Mouse (Mus musculus) ES-E14 (cell line): ENCODE data around the gene Ribc2. TPM values are rescaled to one million over a fixed set of nuclear protein-coding genes. Genes with fewer than 3 reads are reported as not detected.

Source experiments
- DNase-seq: peaks from one replicate; pipeline ENCODE4 v3.0.0-alpha.2; 2013; ENCODE audit warnings: low read depth, low spot score
- H3K27ac ChIP-seq: 2 replicates; pipeline ENCODE4 v1.5.1; 2012; ENCODE audit warnings: low read depth, mild to moderate bottlenecking, low read length, moderate library complexity, mixed read lengths; ENCODE audit not compliant: poor library complexity, insufficient read depth, severe bottlenecking
- H3K36me3 ChIP-seq: 2 replicates; pipeline ENCODE4 v1.6.1; 2012; ENCODE audit warnings: mild to moderate bottlenecking, low read length, moderate library complexity, mixed read lengths; ENCODE audit not compliant: control insufficient read depth, poor library complexity, insufficient read depth, severe bottlenecking
- H3K4me1 ChIP-seq, 2 experiments: fragments of 150-350 bp in 1 of 2; sonication (generic) in 1 of 2; 2 replicates each; pipeline ENCODE4 v1.6.1; 2012; ENCODE audit warnings: low read length in 2 of 2, mild to moderate bottlenecking in 1 of 2, mixed read lengths in 1 of 2; ENCODE audit not compliant: control insufficient read depth in 2 of 2, insufficient read depth in 2 of 2, poor library complexity in 1 of 2
- H3K4me3 ChIP-seq, 2 experiments: fragments of 150-350 bp in 1 of 2; sonication (generic) in 1 of 2; 2 replicates each; pipeline ENCODE4 v1.5.1; 2012; ENCODE audit warnings: low read length in 2 of 2, low read depth in 1 of 2, mild to moderate bottlenecking in 1 of 2, mixed read lengths in 1 of 2; ENCODE audit not compliant: insufficient read depth in 1 of 2, poor library complexity in 1 of 2, severe bottlenecking in 1 of 2
- H3K9ac ChIP-seq: 2 replicates; pipeline ENCODE4 v1.6.1; 2012; ENCODE audit warnings: low read depth, mild to moderate bottlenecking, low read length, mixed read lengths; ENCODE audit not compliant: poor library complexity, insufficient read depth, severe bottlenecking
- H3K9me3 ChIP-seq: fragments of 150-350 bp; sonication (generic); 2 replicates; pipeline ENCODE4 v1.6.1; 2012; ENCODE audit warnings: low read depth, mild to moderate bottlenecking, low read length; ENCODE audit not compliant: control insufficient read depth, insufficient read depth
- CHD2 ChIP-seq: IDR thresholded peaks from 2 replicates; pipeline ENCODE4 v1.6.1; 2014; ENCODE audit warnings: mild to moderate bottlenecking, low read depth, low read length, inconsistent platforms
- HCFC1 ChIP-seq: IDR thresholded peaks from 2 replicates; pipeline ENCODE4 v1.6.1; 2012; ENCODE audit warnings: low read length, inconsistent platforms, borderline replicate concordance; ENCODE audit not compliant: insufficient read depth
- MAFK ChIP-seq: IDR thresholded peaks from 2 replicates; pipeline ENCODE4 v1.6.1; 2014; ENCODE audit warnings: mild to moderate bottlenecking, low read depth, low read length, inconsistent platforms; ENCODE audit not compliant: insufficient read depth
- ZC3H11A ChIP-seq: IDR thresholded peaks from 2 replicates; pipeline ENCODE4 v1.6.1; 2012; ENCODE audit warnings: low read depth, mild to moderate bottlenecking, inconsistent platforms, low read length, borderline replicate concordance
- ZNF384 ChIP-seq: IDR thresholded peaks from 2 replicates; pipeline ENCODE4 v1.6.1; 2012; ENCODE audit warnings: low read depth, low read length, inconsistent platforms
- in situ Hi-C, 2 experiments: fragments of 600-800 bp; cut with MboI; formaldehyde crosslinking; loops; one replicate each; pipeline ENCODE4 v1.15.1; 2025; ENCODE audit warnings: low sequenced_read_pairs in 2 of 2, inconsistent platforms in 1 of 2; ENCODE audit not compliant: unreplicated experiment in 2 of 2
- total RNA-seq: library from RNA; depleted of rRNA; stranded (reverse); fragments of 300-350 nt; gene quantifications from 2 replicates; pipeline ENCODE4 v1.2.3, GENCODE M21; 2012

Ribc2 gene
- total RNA-seq, 1 experiment = 0.45 TPM

GRCm38 (mm10) chr15:85162693-85163663 lies 31.1 kb downstream of the Ribc2 start:
- H3K4me1 ChIP-seq = peaks cover 0 to 4% of the 10 kb centered on the region in 2 experiments; a peak in 1 of 4 replicates
- TF ChIP-seq MAFK (no peak), ZC3H11A (no peak), HCFC1 (no peak), CHD2 (no peak), ZNF384 (no peak)
- H3K4me3 ChIP-seq = no peak overlapping the region
- H3K27ac ChIP-seq = no peak overlapping the region
- no peak overlapping the region for H3K9ac ChIP-seq
- H3K36me3 ChIP-seq = no peaks in the 10 kb centered on the region
- no peak for DNase-seq
- no peaks in the 10 kb centered on the region for H3K9me3 ChIP-seq
- in situ Hi-C loops = no loop called here

DNA sequence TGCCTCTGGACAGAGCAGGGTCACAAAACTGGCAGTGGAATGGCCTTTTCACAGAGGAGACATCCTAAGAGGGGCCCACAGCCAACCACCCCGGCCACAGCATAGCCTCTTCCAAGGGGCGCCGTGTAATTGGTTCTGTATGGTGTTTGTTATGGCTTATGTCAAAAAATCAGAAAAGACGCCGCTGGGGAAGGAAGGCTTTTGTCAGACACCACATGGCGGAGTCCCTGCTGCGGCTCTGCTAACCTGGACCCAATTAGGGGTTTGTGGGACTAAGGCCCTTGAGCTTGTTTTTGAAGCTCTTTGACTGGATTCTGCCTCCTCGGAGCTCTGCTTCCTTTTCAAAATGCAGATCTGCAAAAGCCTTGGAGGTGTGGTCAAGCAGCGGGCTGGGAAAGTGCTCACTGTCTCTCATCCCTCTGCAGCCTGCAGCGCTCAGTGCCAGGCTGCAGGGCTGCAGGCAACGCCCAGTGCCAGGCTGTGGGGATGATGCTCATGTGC lies 34.6 kb downstream of the Ribc2 start:
- H3K4me3 ChIP-seq = no peak overlapping the region

GRCm38 (mm10) chr15:85167086-85167679 lies 35.3 kb downstream of the Ribc2 start:
- TF ChIP-seq ZNF384 (no peak), ZC3H11A (no peak), MAFK (no peak), CHD2 (no peak), HCFC1 (no peak)
- Histone ChIP-seq H3K4me3 (no peak overlapping the region), H3K27ac (no peak overlapping the region), H3K9ac (no peak overlapping the region), H3K4me1 (peaks cover 0 to 4% of the 10 kb centered on the region in 2 experiments; a peak in 1 of 4 replicates), H3K36me3 (no peaks in the 10 kb centered on the region), H3K9me3 (no peaks in the 10 kb centered on the region)
- DNase-seq = no peak
- in situ Hi-C loops = no loop called here

More for the DNA sequence above, 34.6 kb downstream of the Ribc2 start:
- Histone ChIP-seq H3K9me3 (no peaks in the 10 kb centered on the region), H3K27ac (no peak overlapping the region), H3K9ac (no peak overlapping the region), H3K36me3 (no peaks in the 10 kb centered on the region), H3K4me1 (peaks cover 0 to 4% of the 10 kb centered on the region in 2 experiments; a peak in 1 of 4 replicates)
- TF ChIP-seq ZNF384 = no peak
- no peak for TF ChIP-seq CHD2
- no peak for TF ChIP-seq HCFC1
- TF ChIP-seq MAFK = no peak
- no peak for TF ChIP-seq ZC3H11A
- peak; percentile 8 for DNase-seq
- in situ Hi-C loops = no loop called here

DNA sequence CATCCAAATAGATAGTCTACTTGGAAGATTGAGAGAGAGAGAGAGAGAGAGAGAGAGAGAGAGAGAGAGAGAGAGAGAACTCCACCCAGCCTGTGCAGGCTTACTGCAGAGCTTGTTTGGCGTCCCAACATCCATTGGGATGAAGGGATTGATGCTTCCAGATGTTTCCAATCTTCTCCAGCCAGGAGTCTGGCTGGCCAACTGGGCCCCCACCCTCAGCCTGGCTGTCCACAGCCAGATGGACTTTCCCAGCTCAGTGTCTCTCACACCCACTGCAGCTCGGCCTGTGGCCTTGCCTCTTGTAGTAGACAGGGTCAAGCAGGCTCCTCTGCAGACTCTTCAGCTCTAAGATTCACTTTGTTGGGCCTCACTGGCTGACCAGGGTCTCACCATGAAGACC lies 40.2 kb downstream of the Ribc2 start:
- H3K9ac ChIP-seq = no peak overlapping the region
- in situ Hi-C loops = no loop called here
- no peaks in the 10 kb centered on the region for H3K9me3 ChIP-seq
- TF ChIP-seq ZC3H11A = no peak
- no peak for TF ChIP-seq ZNF384
- no peak for TF ChIP-seq CHD2
- no peak for TF ChIP-seq HCFC1
- TF ChIP-seq MAFK = no peak
- no peak overlapping the region for H3K4me3 ChIP-seq
- no peaks in the 10 kb centered on the region for H3K36me3 ChIP-seq
- H3K4me1 ChIP-seq = no peaks in the 10 kb centered on the region
- no peak for DNase-seq
- H3K27ac ChIP-seq = no peak overlapping the region
